Mouse (Mus musculus): ENCODE results near the gene Timp3.
A peak's percentile ranks its signal among the peaks of the same experiment; 100 is the strongest.

Timp3 gene

DNA sequence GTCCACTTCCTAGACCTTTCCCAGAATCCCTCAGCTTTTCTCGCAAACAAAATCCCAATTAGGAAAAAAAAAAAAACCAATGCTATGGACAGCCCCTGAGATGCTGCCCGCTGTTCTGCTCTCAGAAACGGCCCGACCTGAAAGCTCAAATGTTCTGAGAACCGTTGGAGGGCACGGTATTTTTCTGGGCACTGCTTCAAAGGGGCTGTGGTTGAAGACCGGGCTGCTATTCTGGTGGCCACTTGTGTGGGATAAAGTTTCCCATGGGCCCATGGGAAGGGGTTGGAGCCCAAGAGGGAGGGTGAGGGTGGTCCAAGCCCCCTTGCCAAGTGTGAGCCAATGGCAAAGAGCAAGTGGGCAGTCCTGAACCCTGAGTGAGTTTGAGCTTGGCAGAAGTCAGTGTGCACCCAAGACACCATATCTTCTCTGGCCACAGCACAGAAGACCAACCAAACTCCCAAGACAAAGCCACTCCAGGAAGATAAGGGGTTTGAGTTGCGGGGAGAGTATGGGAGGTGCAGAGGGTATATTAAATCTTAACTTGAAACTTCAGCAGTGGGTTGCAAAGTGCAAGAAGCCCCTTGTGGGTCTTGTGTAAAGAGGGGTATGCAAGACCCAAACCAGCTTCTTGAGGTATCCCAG lies 29.2 kb downstream of the Timp3 start:
- DNase-seq: no peak

DNA sequence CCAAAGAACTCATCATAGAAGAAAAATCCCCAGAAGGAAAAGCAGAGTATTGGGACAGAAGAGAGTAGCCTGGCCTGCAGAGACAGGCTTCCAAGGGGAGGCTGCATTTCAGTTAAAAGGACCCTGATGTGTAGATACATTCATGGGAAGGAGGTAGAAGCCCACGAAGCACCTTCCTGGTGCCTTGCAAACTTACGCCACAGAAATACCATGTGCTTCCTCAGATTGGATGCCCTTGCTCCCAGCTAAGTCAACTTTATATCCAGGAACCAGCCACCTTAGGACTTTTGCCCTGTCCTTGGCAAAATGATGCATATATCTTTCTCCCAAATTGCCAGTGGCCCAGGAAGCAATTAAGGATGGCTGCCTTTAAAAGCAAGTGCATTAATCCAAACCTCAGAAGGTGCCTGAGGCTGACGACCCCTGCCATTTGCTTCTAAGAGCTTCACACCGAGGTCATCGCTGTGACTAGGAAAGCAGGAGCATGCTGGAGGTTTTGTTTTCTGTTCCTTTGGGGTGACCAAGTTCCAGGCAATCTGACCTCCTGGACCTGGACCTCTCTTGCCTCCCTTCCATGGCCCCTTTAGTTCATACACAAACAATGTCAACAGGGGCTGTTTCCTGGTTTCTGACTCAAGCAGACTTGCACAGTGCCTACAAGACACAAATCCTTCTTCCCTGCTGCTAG lies 31.0 kb downstream of the Timp3 start:
- DNase-seq: no peak

DNA sequence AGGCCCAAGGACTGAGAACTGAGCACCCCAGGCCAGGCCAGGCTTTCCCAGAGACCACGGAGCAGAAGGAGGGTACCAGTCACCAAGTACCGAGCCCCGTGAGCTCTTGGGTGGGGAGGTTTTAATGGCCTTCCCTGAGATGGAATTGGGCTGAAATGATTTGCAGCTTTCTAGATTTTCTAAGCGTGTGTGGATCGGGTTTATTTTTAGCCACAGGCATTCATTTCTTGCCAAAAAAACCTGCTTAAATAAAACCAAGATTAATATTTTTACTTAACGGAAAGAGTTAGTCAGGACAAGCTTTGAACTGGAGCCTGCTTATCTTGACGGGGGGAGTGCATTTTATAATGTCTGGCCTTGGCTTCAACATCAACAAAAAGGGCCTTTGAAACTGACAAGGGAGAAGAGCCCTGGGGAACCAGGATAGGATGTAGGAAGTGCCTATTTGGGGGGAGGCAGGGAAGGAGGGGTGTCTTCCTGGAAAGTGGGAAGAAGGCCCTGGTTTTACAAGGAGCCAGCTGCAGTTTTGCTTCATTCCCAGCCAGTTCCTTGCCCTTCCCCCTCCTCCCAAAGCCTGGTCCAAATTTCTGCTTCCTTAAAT lies 31.6 kb downstream of the Timp3 start:
- no peak for DNase-seq

DNA sequence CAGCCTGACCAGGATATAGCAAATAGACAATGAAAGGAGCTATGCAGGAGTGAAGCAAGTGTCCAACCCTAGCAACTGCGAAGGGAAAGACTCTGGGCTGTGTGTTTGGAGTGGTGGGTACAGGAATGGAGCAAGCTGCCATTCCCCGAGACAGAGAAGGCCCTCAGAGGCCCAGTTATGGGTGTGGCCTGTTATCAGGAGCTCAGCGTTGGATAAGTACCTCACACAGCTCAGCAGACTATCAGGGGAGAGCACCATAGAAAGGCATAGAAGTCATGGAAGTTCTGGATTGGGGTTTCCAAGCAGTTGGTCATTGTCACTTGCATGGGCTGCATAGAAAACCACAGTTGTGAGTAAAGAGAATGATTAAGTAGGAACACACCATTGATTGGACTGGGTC lies 32.8 kb downstream of the Timp3 start:
- DNase-seq: no peak

DNA sequence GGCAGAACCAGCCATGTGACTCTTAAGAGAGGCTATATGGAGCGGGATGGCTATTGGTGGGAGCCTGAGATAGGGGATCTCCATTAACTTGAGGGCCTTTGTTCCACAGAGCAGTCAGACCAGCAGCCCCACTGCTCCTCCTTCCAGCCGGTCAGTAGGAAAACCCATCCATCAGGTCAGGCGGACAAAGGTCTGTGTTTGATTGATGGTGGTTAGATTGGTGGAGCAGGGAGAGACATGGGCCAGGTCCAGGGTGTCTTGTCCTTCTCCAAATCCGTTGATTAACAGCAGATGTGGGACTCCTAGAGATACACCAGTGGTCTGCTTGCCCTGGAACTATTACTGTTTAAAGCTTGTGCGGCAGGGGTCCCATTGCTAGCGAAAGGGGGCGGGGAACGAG lies 34.4 kb downstream of the Timp3 start:
- DNase-seq: no peak

DNA sequence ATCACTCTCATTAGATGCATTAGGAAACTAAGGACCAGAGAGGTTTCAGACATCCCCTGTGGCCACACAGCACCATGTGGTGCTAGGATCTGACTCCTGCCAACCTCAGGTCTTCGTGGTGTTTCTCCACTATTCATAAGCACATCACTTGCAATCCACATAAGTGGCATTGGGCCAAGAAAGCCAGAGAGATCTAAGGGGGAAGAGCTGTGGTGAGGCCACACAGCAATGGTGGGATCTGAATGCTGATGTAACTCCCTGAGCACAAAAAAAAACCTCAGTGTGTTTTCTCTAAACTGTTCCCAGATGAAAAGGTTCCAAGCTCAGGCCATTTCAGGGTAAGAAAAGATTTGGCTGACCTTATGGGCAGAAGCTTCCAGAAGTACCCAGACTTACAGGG lies 36.3 kb downstream of the Timp3 start:
- no peak for DNase-seq

DNA sequence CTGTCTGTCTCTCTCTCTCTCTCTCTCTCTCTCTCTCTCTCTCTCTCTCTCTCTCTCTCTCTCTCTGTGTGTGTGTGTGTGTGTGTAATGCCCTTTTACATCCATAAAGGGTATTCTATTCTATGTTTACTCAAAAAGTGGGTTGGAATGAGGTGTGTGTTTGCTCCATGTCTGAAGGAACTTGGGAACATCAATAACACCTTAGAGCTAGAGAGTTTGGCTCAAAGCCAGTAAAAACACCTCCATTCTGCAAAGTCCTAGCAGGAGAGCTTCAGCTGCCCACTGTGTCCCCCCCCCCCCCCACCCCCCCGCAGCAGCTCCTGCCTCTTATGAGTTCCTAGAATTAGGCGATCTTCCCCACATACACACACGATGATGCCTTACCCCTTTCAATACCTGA lies 37.1 kb downstream of the Timp3 start:
- DNase-seq: no peak

DNA sequence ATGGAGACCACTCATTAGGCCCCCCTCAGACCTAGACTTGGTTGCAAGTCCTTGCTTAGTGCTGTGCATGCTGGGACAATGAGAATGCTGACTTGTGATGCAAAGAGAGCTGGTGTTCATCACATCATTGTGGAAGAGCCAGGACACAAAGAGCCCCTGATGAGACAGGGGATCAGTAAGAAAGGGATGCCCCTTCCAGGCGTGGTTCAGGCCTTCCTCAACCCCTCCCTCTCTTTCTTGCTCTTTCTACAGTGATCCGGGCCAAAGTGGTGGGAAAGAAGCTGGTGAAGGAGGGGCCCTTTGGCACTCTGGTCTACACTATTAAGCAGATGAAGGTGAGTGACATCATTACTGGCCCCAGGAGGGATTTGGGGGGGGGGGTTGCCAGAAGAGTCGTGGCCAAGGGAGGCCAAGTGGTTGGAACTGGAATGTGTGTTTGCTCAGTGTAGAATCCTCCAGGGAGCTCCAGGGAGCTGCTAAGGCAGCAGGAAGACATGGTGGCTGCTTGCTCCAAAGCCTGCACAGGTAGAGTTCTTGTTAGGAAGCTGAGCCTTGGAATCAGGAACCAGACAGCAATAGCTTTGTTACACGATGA lies 38.0 kb downstream of the Timp3 start:
- no peak for DNase-seq

DNA sequence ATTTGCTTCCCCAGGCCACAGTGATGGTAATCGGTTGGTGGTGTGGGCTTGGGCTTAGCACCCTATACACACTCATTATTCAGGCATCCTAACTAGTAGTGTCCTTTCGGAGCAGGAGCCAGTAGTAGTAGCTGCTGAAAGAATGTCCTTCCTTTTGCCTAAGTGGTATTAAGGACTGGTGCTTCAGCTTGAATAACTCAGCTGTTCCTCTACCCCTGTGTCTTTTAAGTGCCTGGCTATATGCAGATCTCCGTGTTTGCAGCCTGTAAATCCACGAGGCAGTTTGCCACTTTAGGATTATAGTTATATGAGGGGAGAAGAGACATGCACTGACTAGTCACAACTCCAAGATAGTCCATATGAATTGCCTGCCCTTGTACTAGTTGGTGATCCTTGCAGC lies 38.9 kb downstream of the Timp3 start:
- no peak for DNase-seq

DNA sequence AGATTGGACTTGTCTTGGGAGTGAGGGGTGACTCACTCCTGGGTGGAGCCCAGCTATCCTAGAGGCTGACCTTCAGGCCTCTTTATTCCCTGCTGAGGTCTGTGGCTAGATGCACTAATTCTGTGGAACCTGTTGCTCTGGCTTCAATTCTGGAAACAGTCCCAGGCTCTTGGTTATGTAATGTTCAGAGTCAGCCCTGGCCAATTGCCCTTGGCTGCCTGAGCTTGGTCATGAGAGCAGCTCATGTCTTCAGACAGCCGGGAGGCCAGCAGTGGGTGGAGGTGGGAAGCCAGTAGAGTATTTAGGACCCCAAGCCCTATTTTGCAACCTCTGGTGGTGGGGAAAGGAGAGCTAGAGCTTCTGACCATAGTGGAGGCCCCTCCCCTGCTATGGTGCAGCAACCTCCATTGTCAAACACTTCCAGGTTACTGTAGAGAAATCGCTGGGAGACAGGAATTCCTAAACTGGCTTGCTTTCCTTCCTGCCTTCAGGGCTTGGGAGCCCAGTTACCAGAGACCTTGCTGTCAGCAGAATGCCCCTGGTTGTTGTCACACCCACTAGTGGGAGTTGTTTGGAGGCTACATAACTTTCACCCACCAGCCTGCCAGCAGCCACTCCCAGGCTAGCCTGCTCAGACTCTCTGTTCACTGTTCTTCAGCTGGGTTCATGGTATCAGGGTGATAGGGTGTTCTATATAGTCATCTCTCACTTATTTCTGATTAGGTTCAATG lies 39.6 kb downstream of the Timp3 start:
- DNase-seq: peak; percentile 80

DNA sequence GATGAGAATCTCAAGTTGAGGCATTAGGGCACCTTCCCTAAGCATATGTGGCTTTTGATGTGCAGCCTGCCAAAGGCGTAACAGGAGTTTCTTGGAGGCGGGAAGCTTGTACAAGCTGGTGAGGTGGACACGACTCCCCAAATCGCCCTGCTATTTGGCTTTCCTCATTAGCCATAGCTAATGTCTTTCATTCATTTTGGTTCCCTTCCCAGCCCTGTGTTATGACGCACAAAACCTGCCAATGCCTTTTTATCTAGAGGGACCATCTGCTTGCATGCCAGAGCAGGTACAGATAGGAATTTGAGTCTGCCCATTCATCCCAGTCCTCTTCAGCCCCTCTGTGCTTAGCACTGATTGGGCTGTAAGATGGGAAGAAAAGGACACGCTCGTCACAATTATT lies 40.2 kb downstream of the Timp3 start:
- no peak for DNase-seq

DNA sequence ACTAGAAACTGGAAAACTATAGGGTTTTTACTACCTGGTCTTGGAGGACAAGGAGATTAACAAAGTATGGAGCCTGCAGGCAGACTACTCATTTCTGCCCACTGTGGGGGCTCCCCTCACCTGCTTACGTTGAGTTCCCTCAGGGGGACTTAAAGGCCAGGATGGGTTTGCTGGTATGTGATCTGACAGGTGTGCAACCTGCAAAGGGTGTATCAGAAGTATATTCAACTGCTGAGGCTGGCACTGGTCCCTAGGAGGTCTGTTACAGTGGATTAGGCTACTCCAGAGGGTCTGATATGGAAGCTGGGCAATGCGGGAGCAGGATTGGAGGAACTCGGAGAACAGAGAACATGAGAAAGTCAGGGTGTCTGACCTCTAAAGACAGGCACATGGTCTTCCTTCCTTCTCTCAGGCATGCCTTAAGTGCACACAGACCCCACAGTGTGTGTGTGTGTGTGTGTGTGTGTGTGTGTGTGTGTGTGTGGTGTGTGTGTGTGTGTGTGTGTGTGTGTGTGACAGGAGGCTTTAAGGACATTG lies 40.9 kb downstream of the Timp3 start:
- DNase-seq: no peak

DNA sequence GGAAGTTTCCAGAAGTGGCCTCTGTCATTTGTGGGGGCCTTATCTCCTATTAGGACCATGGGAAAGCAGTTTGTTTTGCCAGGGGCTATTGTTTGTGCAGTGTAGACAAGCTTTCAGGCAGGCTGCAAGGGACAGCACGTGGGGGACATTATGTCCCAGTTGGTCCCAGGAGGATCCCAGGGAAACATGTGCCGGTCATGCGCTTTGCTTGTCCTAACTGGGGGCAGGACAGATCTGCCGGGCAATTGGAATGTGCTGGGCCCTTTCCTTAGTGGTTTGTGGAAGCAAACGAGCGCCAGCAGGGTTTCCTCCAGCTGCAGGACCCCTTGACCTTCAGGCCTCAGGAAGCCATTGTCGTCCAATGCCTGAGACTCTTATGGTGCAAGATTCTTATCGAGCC lies 41.4 kb downstream of the Timp3 start:
- no peak for DNase-seq

DNA sequence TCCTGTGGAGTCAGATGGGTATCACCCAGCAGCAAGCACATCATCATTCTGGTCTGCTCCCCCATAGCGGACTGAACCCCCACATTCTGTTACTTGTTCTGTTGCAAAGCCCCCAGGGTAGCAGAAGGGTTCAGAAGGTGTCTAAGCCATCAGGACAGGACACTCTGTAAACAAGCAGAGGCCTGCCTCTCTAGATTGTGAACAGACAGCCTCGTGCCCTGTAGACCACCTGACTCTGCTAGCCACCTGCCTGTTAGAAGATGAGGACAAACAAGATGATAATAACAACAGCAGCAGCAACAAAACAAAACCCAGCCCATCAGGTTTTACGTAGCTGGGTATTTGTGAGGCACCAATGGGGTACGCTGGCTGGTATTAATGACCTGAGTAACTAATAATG lies 42.0 kb downstream of the Timp3 start:
- no peak for DNase-seq

DNA sequence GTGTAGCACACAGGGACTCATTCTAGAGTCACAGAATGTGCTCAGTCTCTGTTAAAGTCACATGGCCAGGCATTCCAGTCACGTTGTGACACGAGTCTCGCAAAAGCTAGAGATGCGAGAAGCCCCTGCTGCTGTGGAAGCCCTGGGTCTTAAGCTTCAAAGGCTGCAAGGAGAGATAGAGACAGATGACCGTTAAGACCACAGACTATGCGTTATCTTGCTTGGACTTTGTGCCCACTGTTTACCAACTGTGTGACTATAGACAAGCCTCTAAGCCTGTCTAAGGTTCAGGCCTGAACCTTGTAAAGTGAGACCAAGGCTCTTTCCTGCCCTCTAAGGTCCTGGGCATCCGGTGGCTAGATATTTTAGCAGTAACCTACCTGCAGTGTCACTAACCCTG lies 42.5 kb downstream of the Timp3 start:
- DNase-seq: no peak

DNA sequence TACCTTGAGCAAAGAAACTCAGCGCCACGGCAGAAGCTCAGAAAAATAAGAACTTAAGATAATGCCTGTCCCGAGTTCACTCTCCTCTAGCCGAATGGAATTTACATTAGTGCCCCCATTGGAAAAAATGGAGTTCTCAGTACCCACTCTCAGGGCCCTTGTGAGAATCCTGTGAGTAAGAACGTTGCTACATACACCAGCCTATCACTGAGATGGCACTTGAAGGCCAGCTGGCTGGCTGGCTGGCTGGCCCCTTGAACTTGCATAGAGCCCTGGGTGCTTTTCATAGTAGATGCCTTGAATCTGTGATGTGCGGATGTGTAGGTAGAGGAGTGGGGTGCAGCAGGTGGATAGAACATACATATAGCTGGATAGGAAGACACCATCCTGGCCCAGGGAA lies 43.2 kb downstream of the Timp3 start:
- no peak for DNase-seq

DNA sequence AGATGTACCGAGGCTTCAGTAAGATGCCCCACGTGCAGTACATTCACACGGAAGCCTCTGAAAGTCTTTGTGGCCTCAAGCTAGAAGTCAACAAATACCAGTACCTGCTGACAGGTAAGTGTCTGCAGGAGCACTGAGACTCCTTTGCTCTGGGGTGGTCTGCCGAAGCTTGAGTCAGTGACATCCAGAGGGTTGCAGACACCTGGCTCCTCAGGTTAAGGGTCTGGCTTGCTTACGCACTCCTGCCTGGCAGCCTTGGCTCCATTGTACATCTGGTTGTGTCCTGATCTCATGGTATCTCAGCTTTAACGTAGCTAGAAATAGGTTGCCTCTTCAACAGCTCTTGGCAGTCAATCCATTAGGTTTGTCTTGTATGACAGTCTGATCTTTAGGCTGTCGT lies 43.8 kb downstream of the Timp3 start:
- DNase-seq: no peak

DNA sequence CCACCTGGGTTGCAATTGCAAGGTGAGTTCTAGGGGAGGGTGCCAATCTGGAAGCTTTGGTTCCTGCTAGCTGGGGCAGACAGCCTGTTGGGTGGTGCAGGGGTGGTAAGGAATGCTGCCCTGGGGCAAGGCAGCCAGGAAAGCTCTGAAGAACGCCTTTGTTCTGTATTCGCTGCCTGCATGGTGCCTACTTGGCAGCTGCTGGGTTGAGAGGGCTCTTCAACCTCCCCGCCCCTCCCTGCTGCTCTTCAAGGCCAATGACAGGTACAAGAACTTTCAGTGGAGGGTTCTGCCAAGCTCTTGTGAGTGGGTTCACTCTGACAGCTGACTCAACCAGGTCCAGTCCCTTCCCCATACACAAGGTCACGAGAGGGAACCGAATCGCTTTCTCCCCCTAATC lies 44.5 kb downstream of the Timp3 start:
- DNase-seq: no peak

DNA sequence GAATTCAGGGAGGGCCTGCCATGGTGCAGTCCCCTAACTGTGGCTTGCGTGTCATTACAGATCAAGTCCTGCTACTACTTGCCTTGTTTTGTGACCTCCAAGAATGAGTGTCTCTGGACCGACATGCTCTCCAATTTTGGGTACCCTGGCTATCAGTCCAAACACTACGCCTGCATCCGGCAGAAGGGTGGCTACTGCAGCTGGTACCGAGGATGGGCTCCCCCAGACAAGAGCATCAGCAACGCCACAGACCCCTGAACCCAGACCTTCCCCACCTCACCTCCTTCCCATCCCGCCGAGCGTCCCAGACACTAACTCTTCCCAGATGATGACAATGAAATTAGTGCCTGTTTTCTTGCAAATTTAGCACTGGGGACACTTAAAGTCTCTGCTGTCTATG lies 45.5 kb downstream of the Timp3 start:
- DNase-seq: no peak

DNA sequence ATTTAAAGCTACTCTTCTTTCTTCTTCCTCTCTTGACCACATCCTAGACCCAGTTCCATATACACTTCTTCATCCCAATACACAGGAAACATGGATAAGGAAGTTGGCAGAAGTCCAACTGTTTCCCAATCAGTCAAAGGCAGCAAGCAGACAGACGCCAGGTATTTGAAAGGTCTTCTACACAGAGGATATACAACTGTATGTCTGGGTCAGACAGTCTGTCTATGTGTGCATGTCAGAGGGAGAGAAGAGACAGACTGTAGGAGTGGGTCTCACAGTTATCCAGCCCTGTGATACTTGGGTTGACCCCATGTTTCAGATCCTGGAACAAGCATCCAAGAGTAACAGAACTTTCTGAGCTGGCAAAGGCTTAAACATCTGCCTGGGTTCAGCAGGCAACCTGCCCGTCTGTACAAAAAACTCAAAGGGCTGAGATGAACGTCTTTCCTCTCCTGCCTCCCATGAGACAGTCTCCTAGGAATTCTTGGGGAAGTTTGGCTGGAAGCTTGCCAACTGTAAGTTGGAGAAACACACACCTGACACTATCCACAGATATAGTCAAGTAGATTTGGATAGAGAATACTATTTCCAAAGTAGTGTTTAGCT lies 46.2 kb downstream of the Timp3 start:
- no peak for DNase-seq

DNA sequence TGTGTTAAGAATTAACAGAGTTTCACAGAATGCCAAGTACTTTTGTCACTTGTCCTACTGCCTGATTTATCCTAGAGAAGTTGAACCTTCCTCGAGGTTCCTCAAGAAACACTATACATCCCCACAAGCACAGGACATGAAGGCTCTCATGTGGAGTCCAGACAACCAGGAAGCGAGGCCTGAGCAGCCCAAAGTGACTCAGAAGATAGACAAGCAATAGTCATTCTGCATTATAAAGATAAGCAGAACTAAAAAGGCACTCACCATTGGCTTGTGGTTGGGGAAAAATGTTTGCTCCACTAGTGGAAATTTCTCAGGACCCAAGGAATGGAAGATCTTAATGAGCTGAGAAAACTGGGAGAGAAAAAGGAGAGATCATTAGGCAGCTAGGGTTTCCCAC lies 51.1 kb downstream of the Timp3 start:
- no peak for DNase-seq

DNA sequence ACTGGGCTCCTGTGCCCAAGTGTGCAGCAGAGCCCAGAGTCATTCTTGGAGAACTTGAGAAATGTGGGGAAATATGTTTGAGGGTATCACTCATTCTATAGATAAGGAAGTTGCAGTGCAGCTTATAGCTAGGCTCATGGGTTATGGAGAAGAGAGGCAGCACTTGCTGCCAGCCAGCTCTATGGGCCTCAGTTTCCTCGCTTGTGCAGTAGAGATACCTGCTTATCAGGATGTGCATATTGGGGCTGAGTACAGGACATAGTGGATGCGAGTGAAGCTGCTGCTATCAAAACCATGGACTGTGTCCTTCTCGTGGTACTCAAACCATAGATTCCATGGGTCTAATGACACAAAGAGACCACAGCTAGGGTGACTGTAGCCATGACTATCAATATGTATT lies 52.3 kb downstream of the Timp3 start:
- no peak for DNase-seq

All from right cerebral cortex, adult 18-20 months (tissue).